Mouse (Mus musculus): ENCODE results near the gene Cbl.

DNA sequence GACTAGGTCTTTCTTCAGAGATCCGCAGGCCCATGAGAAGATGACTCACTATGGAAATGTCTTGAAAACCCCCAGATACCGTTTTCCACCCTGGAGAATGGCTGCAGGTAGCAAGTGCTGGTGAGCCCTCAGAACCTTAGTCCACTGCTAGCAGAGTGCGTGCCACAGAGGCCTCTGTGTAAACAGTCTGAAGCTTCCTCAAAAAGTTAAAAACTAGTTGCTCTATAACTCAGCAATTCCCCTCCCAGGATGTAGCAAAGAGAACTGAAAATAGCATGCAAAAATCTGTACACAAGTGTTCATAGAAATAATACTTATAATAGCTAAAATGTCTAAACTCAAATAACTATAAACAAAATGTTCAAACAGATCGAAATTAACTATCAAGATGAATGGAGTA, 37.5 kb downstream of the Cbl start:
- TF ChIP-seq CTCF (IDR thresholded peaks at IDR 0.05; ENCODE audit: extremely low read depth, insufficient read depth, low read length) (no peak), POLR2A (IDR thresholded peaks at IDR 0.05; ENCODE audit: extremely low read depth, insufficient read depth, low read length) (no peak)

Data from cortical plate, adult 2 months (tissue).